Mouse (Mus musculus): ENCODE results near the gene Lexm. TPM values are rescaled to one million over a fixed set of nuclear protein-coding genes. Genes with fewer than 3 reads are reported as not detected.

Gene Lexm
- polyA plus RNA-seq (2017; shearing (Covaris generic)), result not detected

GRCm38 (mm10) chr4:106617056-106617455, at the start of gene Lexm:
Lexm (minus strand) TSS chr4:106617241.

DNA sequence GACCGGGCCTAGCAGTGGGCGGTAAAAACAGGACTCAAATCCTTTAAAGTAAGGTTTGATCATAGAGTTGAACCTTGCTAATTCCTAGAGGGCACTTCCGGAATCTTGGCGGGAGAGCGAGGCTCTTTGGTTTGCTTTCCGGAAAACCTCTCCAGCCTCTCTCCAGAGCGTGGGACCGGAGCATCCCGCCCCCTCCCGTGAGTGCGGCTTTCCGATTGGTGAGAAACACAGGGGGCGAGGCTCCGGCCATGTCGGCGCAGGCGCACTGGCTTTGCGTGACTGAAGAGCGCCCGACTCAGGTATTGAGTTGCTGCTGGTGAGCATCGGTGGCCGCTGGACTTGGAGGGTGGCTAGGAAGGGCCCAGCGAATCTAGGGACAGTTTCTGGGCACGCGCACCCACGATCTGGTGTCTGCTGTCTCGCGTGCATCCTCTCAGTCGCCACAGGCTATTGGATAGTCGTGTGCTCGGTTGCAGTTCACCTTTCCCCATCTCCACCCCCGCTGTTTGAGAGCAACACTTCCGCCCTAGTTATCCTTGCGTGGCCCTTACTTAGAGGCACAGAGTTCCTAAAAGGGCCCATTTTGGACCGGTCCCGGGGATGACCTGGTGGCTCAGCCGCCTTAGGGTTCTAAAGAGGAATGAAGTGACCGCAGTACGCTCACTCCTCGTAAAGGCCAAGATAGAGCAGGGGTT, 33.9 kb upstream of the Lexm start, which contains the start of gene Pars2:
Gene Pars2, plus strand, starts transcription at position 237 of the 695 bp plus-strand sequence.

DNA sequence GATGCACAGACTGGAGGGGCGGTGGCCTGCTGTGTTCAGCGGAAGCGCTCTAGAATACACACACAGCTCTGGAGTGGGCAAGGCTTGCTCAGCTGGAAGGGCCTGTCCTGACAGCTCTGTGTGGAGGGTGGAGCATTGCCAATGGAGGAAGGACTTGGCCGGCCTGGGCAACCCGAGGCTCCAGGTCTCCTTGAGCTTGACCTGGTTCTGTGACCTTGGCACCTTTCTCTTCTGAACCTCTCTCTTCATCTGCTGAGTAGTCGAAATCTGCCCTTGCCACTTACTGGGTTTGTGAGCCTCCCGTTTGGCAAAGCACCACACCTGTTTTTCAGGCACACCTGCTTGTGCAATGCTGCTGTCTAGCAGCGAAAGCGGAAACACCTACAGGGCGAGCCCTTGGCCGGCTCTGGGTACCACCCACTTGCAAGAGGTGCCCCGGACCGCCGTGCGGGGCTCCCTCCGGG, 5.0 kb upstream of the Lexm start, which contains the start of gene Ttc22:
Gene Ttc22, plus strand, starts transcription at position 403 of the 464 bp plus-strand sequence.

GRCm38 (mm10) chr4:106560846-106561781, 55.9 kb downstream of the Lexm start, which contains the start of gene Dhcr24:
Dhcr24 (plus strand) TSS chr4:106561038.

Other genes with a start within 250 kb of the Lexm start
- not detected for gene Pcsk9, start 152.9 kb downstream of the Lexm start, polyA plus RNA-seq (2017; shearing (Covaris generic))
- not detected for gene Bsnd, start 125.0 kb downstream of the Lexm start, polyA plus RNA-seq (2017; shearing (Covaris generic))
- 2.4 TPM for gene Dhcr24, start 56.2 kb downstream of the Lexm start, polyA plus RNA-seq (2017; shearing (Covaris generic))
- not detected for gene Ttc22, start 5.2 kb upstream of the Lexm start, polyA plus RNA-seq (2017; shearing (Covaris generic))
- gene Pars2, start 33.8 kb upstream of the Lexm start, polyA plus RNA-seq (2017; shearing (Covaris generic)), result 4.5 TPM
- 36.9 TPM for gene Ttc4, start 61.7 kb upstream of the Lexm start, polyA plus RNA-seq (2017; shearing (Covaris generic))
- not detected for gene Mroh7, start 113.7 kb upstream of the Lexm start, polyA plus RNA-seq (2017; shearing (Covaris generic))
- not detected for gene Fam151a, start 116.6 kb upstream of the Lexm start, polyA plus RNA-seq (2017; shearing (Covaris generic))
- 8.8 TPM for gene Acot11, start 187.8 kb upstream of the Lexm start, polyA plus RNA-seq (2017; shearing (Covaris generic))

All from effector memory CD4-positive, alpha-beta T cell, adult 5 months (primary cell).